Mouse (Mus musculus) cortical plate, adult 2 months (tissue): ENCODE measurements around the gene Gm11042. TPM values are rescaled to one million over a fixed set of nuclear protein-coding genes. Genes with fewer than 3 reads are reported as not detected.

ENCODE experiments used
- H3K27ac ChIP-seq: fragments of 200-500 bp; 2 replicates; pipeline ENCODE4 v1.5.1; 2012; ENCODE audit warnings: low read length, control low read depth, inconsistent platforms; ENCODE audit not compliant: insufficient read depth
- H3K4me1 ChIP-seq: fragments of 200-500 bp; 2 replicates; pipeline ENCODE4 v1.6.1; 2011; ENCODE audit warnings: low read length; ENCODE audit not compliant: control insufficient read depth, insufficient read depth
- H3K4me3 ChIP-seq: fragments of 200-500 bp; 2 replicates; pipeline ENCODE4 v1.5.1; 2011; ENCODE audit warnings: mild to moderate bottlenecking, low read length, control low read depth; ENCODE audit not compliant: insufficient read depth
- CTCF ChIP-seq: fragments of 200-500 bp; IDR thresholded peaks from 2 replicates; pipeline ENCODE4 v1.5.1; 2011; ENCODE audit warnings: mild to moderate bottlenecking, control low read depth, low read length; ENCODE audit not compliant: insufficient read depth; ENCODE audit errors: extremely low read depth
- POLR2A ChIP-seq: fragments of 200-500 bp; IDR thresholded peaks from 2 replicates; pipeline ENCODE4 v1.6.1; 2011; ENCODE audit warnings: mild to moderate bottlenecking, low read length, control low read depth; ENCODE audit not compliant: insufficient read depth; ENCODE audit errors: extremely low read depth
- polyA plus RNA-seq: library from polyadenylated mRNA; depleted of rRNA; stranded (reverse); fragments of >200 nt; gene quantifications from 2 replicates; pipeline ENCODE4 v1.2.3, GENCODE M21; 2012; rRNA removed

Gm11042 gene
- not detected in 2 replicates for polyA plus RNA-seq

- H3K27ac ChIP-seq, result no peak within 1 kb of the TSS
- TF ChIP-seq CTCF, result no peak
- TF ChIP-seq POLR2A, result no peak
- H3K4me3 ChIP-seq, result peak within 1 kb of the TSS; percentile 33
- H3K4me1 ChIP-seq, result 0 out of 2 replicates have a peak, but pooled peaks cover 1% of the 10 kb centered on the region
Observed at GRCm38 (mm10) chr12:74316344-74316973, at the start of gene Gm11042. TSS of gene Gm11042 (minus strand) at chr12:74316394.

GRCm38 (mm10) chr12:74364477-74364876 lies 48.3 kb upstream of the Gm11042 start:
- TF ChIP-seq POLR2A (no peak), CTCF (no peak)
- Histone ChIP-seq H3K4me3 (no peak overlapping the region), H3K27ac (no peak overlapping the region), H3K4me1 (no peaks in the 10 kb centered on the region)

GRCm38 (mm10) chr12:74363076-74363475 lies 46.9 kb upstream of the Gm11042 start:
- Histone ChIP-seq H3K4me1 (no peaks in the 10 kb centered on the region), H3K27ac (no peak overlapping the region), H3K4me3 (no peak overlapping the region)
- no peak for TF ChIP-seq POLR2A

DNA sequence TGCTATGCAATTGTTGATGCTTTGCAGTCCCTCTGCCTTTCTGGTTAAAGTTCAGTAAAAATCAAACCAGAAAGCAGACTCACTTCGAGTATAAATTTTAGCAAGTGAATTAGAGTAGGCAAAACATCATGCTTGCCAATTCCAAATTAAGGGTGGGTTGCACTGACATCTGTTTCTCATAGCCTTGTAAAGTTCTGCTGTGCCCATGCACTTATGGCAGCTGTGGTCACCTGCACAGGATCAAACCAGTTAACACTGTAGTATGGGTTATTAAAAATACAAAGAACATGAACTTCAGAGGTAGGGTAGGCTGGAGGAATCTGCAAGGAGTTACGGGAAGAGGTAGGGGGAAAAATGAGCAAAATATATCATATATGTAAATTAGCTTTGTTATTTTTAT lies 46.3 kb upstream of the Gm11042 start:
- Histone ChIP-seq H3K4me3 (no peak overlapping the region), H3K4me1 (no peaks in the 10 kb centered on the region), H3K27ac (no peak overlapping the region)
- no peak for TF ChIP-seq POLR2A
- no peak for TF ChIP-seq CTCF

DNA sequence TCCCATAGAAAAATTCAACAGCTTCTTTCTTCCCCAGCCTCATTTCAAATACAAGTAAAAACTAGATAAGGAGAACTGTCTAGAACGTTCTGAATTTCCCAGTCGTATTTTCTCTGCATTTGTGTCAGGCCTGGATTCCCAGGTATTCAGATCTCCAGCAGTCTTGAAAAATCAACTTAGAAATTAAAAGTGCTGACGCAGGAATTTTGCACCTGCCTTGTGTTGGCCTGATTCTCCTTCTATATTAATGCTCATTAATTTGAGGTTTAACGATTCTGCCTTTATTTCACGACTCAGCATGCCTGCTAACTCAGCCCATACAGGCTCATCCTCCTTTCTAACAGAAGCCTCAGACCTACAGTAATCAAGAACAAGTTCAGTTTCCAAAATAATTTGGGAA lies 43.6 kb upstream of the Gm11042 start:
- H3K4me1 ChIP-seq, result no peaks in the 10 kb centered on the region
- TF ChIP-seq CTCF (no peak), POLR2A (no peak)
- no peak overlapping the region for H3K27ac ChIP-seq
- no peak overlapping the region for H3K4me3 ChIP-seq

DNA sequence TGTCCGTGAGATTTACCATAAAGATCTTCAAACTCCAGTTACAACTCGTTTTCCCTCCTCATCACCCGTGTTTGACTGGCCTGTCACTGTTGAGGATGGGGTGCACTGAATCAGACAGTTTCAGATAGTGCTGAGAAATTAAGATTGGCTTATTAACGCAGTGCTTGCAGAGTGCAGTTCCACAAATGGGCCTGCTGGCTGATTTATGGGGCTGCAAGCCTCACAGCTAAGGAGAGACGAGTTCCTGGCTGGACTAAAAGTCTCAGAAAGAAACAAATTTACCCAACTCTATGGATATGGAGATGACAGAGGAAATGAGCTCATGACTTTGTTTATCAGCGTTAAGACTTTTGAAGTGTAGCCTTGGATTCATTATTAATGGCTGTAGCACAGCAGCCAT lies 41.6 kb upstream of the Gm11042 start:
- TF ChIP-seq CTCF (no peak), POLR2A (no peak)
- Histone ChIP-seq H3K4me1 (no peaks in the 10 kb centered on the region), H3K27ac (no peak overlapping the region), H3K4me3 (no peak overlapping the region)

DNA sequence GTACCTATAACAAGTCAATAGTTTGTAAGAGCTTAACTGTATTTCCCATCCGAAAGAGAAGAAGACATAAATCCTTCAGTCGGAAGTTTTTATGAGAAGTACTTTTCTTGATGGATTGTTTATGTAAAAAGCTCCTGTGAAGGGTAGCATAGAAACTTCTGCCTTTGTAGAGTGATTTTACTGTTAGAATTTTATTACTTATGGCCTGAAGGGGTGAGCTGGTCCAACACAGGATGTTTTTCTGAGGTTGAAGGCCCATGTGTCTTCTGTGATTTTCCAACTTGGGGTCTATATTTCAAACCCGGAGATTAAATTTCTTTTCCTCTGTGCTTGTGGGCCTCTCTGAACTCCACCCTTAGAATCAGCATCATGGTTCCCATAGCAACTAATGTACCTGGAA lies 26.5 kb upstream of the Gm11042 start:
- Histone ChIP-seq H3K4me1 (no peaks in the 10 kb centered on the region), H3K4me3 (no peak overlapping the region), H3K27ac (no peak overlapping the region)
- no peak for TF ChIP-seq CTCF
- no peak for TF ChIP-seq POLR2A

GRCm38 (mm10) chr12:74340070-74340469 lies 23.9 kb upstream of the Gm11042 start:
- no peak overlapping the region for H3K4me3 ChIP-seq
- TF ChIP-seq POLR2A, result no peak
- TF ChIP-seq CTCF, result no peak
- H3K4me1 ChIP-seq, result no peaks in the 10 kb centered on the region
- no peak overlapping the region for H3K27ac ChIP-seq

- Histone ChIP-seq H3K4me1 (peaks cover 3% of the 10 kb centered on the region; the same call in 1 of the 2 replicates), H3K4me3 (no peak overlapping the region), H3K27ac (no peak overlapping the region)
- TF ChIP-seq CTCF (no peak), POLR2A (no peak)
Observed at GRCm38 (mm10) chr12:74333706-74334105, 17.5 kb upstream of the Gm11042 start.

- no peak overlapping the region for H3K4me3 ChIP-seq
- peaks cover 3% of the 10 kb centered on the region; the same call in 1 of the 2 replicates for H3K4me1 ChIP-seq
- no peak overlapping the region for H3K27ac ChIP-seq
- no peak for TF ChIP-seq POLR2A
- TF ChIP-seq CTCF, result peak; percentile 78
Observed at GRCm38 (mm10) chr12:74333016-74333415, 16.8 kb upstream of the Gm11042 start.
